Mouse (Mus musculus): ENCODE results near the gene Ccdc160.

DNA sequence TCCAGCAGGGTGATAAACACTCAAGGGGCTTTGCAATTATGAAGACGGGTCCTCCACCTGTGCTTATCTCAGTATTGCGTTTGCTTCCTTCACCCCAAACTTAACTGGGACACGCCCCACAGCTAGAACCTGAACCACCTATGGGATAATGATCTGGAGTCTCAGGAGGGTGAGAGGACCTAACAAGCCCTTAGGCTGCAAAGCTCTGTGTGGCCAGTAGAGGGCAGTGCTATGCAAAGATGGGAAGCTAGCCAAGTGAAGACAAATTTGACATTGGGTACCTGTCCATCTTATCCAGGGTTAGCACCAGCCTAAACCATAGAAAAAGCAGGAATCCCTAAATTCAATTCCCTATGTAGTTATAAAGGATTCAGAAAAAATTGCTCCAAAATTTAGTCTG, 15.0 kb upstream of the Ccdc160 start:
- TF ChIP-seq CTCF (IDR thresholded peaks at IDR 0.05; ENCODE audit: low read depth) (peak; percentile 52), EP300 (IDR thresholded peaks at IDR 0.05; ENCODE audit: low read depth) (no peak)
